Mouse (Mus musculus) heart, embryonic 11.5 days (tissue): ENCODE data around the gene Dgki. TPM values are rescaled to one million over a fixed set of nuclear protein-coding genes. Genes with fewer than 3 reads are reported as not detected.

Source experiments
- ATAC-seq: fragments of 200-750 bp; cut with Nextera tagmentation; replicated peaks from 2 replicates; pipeline ENCODE4 v1.8.0; 2017; ENCODE audit warnings: moderate library complexity; ENCODE audit not compliant: insufficient number of reproducible peaks, low FRiP score, low TSS enrichment
- H3K27ac ChIP-seq: fragments of 300-500 bp; sonication (generic); 2 replicates; pipeline ENCODE4 v1.5.1; 2014; ENCODE audit warnings: mild to moderate bottlenecking, low read depth, low read length
- H3K27me3 ChIP-seq: fragments of 300-500 bp; sonication (generic); 2 replicates; pipeline ENCODE4 v1.6.1; 2014; ENCODE audit warnings: mild to moderate bottlenecking, low read length, mixed read lengths; ENCODE audit not compliant: control insufficient read depth, insufficient read depth
- H3K36me3 ChIP-seq: fragments of 300-500 bp; sonication (generic); 2 replicates; pipeline ENCODE4 v1.6.1; 2014; ENCODE audit warnings: mild to moderate bottlenecking, low read length, moderate library complexity, mixed read lengths; ENCODE audit not compliant: control insufficient read depth, insufficient read depth
- H3K4me1 ChIP-seq: fragments of 300-500 bp; sonication (generic); 2 replicates; pipeline ENCODE4 v1.6.1; 2014; ENCODE audit warnings: low read length; ENCODE audit not compliant: control insufficient read depth, insufficient read depth
- H3K4me2 ChIP-seq: fragments of 300-500 bp; sonication (generic); 2 replicates; pipeline ENCODE4 v1.6.1; 2014; ENCODE audit warnings: mild to moderate bottlenecking, moderate library complexity
- H3K4me3 ChIP-seq: fragments of 300-500 bp; sonication (generic); 2 replicates; pipeline ENCODE4 v1.5.1; 2014; ENCODE audit warnings: low read depth, low read length
- H3K9ac ChIP-seq: fragments of 300-500 bp; sonication (generic); 2 replicates; pipeline ENCODE4 v1.6.1; 2014; ENCODE audit warnings: mild to moderate bottlenecking, low read depth, low read length, moderate library complexity
- H3K9me3 ChIP-seq: fragments of 300-500 bp; sonication (generic); replicated peaks from 2 replicates; pipeline ENCODE4 v1.6.1; 2016; ENCODE audit warnings: low read length; ENCODE audit not compliant: control insufficient read depth
- WGBS: fragments of 180-500 bp; shearing (Covaris S2); extraction: QIAGEN DNeasy Blood & Tissue Kit; methylation state at CpG from one replicate; pipeline ENCODE4 v1.1.7; 2014; ENCODE audit not compliant: insufficient replicate concordance; 5-methylcytosine and 5-hydroxymethylcytosine counted together
- polyA plus RNA-seq: library from polyadenylated mRNA; unstranded; fragments of >200 nt; fragmentation: Nextera tagmentation; extraction: Ambion mirVana; gene quantifications from 2 replicates; pipeline ENCODE4 v1.2.1, GENCODE M21; 2014

Dgki gene
- polyA plus RNA-seq, 1 experiment from 2014 or later: 1.0 TPM

GRCm38 (mm10) chr6:37003235-37003634 lies 296.7 kb downstream of the Dgki start:
- no peak for ATAC-seq
- H3K4me1 ChIP-seq: no peaks in the 10 kb centered on the region

GRCm38 (mm10) chr6:36998942-36999341 lies 301.0 kb downstream of the Dgki start:
- 78% methylated on average over 10 of the region's 10 CpGs for WGBS
- no peak overlapping the region for H3K27ac ChIP-seq
- no peak overlapping the region for H3K4me3 ChIP-seq
- no peaks in the 10 kb centered on the region for H3K27me3 ChIP-seq
- H3K4me1 ChIP-seq: no peaks in the 10 kb centered on the region
- H3K36me3 ChIP-seq: no peaks in the 10 kb centered on the region
- ATAC-seq: no peak
- no peaks in the 10 kb centered on the region for H3K9me3 ChIP-seq
- H3K9ac ChIP-seq: no peak overlapping the region
- no peak overlapping the region for H3K4me2 ChIP-seq

More at GRCm38 (mm10) chr6:37003235-37003634, 296.7 kb downstream of the Dgki start:
- Histone ChIP-seq H3K4me3 (no peak overlapping the region), H3K9me3 (no peaks in the 10 kb centered on the region), H3K36me3 (no peaks in the 10 kb centered on the region), H3K4me2 (no peak overlapping the region), H3K27me3 (no peaks in the 10 kb centered on the region), H3K27ac (no peak overlapping the region), H3K9ac (no peak overlapping the region)
- WGBS: 72% methylated on average over 5 of the region's 5 CpGs

GRCm38 (mm10) chr6:36994329-36994728 lies 305.7 kb downstream of the Dgki start:
- H3K4me1 ChIP-seq: no peaks in the 10 kb centered on the region
- no peaks in the 10 kb centered on the region for H3K9me3 ChIP-seq
- no peaks in the 10 kb centered on the region for H3K27me3 ChIP-seq
- H3K9ac ChIP-seq: no peak overlapping the region
- no peak overlapping the region for H3K4me2 ChIP-seq
- H3K4me3 ChIP-seq: no peak overlapping the region
- 90% methylated on average over 5 of the region's 5 CpGs for WGBS
- ATAC-seq: no peak
- H3K27ac ChIP-seq: no peak overlapping the region
- no peaks in the 10 kb centered on the region for H3K36me3 ChIP-seq

- Histone ChIP-seq H3K4me1 (no peaks in the 10 kb centered on the region), H3K9me3 (no peaks in the 10 kb centered on the region), H3K4me2 (no peak overlapping the region), H3K36me3 (no peaks in the 10 kb centered on the region), H3K27me3 (no peaks in the 10 kb centered on the region), H3K4me3 (no peak overlapping the region), H3K9ac (no peak overlapping the region), H3K27ac (no peak overlapping the region)
- WGBS: 68% methylated on average over 3 of the region's 3 CpGs
- no peak for ATAC-seq
Measured at GRCm38 (mm10) chr6:36990186-36990585, 309.8 kb downstream of the Dgki start.

- Histone ChIP-seq H3K27ac (no peak overlapping the region), H3K36me3 (no peaks in the 10 kb centered on the region), H3K4me3 (no peak overlapping the region), H3K9ac (no peak overlapping the region), H3K4me2 (no peak overlapping the region), H3K4me1 (no peaks in the 10 kb centered on the region), H3K9me3 (no peaks in the 10 kb centered on the region), H3K27me3 (no peaks in the 10 kb centered on the region)
- 86% methylated on average over 3 of the region's 3 CpGs for WGBS
- no peak for ATAC-seq
Measured at GRCm38 (mm10) chr6:36988800-36989199, 311.2 kb downstream of the Dgki start.

- Histone ChIP-seq H3K9ac (no peak overlapping the region), H3K27me3 (no peaks in the 10 kb centered on the region), H3K27ac (no peak overlapping the region), H3K4me1 (no peaks in the 10 kb centered on the region), H3K4me3 (no peak overlapping the region), H3K36me3 (no peaks in the 10 kb centered on the region), H3K9me3 (no peaks in the 10 kb centered on the region), H3K4me2 (no peak overlapping the region)
- 74% methylated on average over 2 of the region's 2 CpGs for WGBS
- no peak for ATAC-seq
Measured at GRCm38 (mm10) chr6:36981646-36982045, 318.3 kb downstream of the Dgki start.

GRCm38 (mm10) chr6:36980475-36980874 lies 319.5 kb downstream of the Dgki start:
- H3K36me3 ChIP-seq: no peaks in the 10 kb centered on the region
- H3K4me1 ChIP-seq: no peaks in the 10 kb centered on the region
- H3K27ac ChIP-seq: no peak overlapping the region
- 72% methylated on average over 5 of the region's 5 CpGs for WGBS
- no peak overlapping the region for H3K9ac ChIP-seq
- no peaks in the 10 kb centered on the region for H3K27me3 ChIP-seq
- no peaks in the 10 kb centered on the region for H3K9me3 ChIP-seq
- H3K4me3 ChIP-seq: no peak overlapping the region
- no peak overlapping the region for H3K4me2 ChIP-seq
- no peak for ATAC-seq

- ATAC-seq: no peak
- H3K27me3 ChIP-seq: no peaks in the 10 kb centered on the region
Measured at GRCm38 (mm10) chr6:36978176-36978575, 321.8 kb downstream of the Dgki start.

GRCm38 (mm10) chr6:36973096-36973495 lies 326.9 kb downstream of the Dgki start:
- Histone ChIP-seq H3K27me3 (no peaks in the 10 kb centered on the region), H3K36me3 (no peaks in the 10 kb centered on the region), H3K4me1 (peaks cover 4% of the 10 kb centered on the region; the same call in 1 of the 2 replicates), H3K4me3 (no peak overlapping the region), H3K27ac (no peak overlapping the region), H3K9me3 (no peaks in the 10 kb centered on the region), H3K9ac (no peak overlapping the region), H3K4me2 (no peak overlapping the region)
- 45% methylated on average over 9 of the region's 9 CpGs for WGBS
- no peak for ATAC-seq

More at GRCm38 (mm10) chr6:36978176-36978575, 321.8 kb downstream of the Dgki start:
- Histone ChIP-seq H3K4me1 (0 out of 2 replicates have a peak, but pooled peaks cover under 1% of the 10 kb centered on the region), H3K4me3 (no peak overlapping the region), H3K36me3 (no peaks in the 10 kb centered on the region), H3K27ac (no peak overlapping the region), H3K9ac (no peak overlapping the region), H3K9me3 (no peaks in the 10 kb centered on the region), H3K4me2 (no peak overlapping the region)
- 79% methylated on average over 1 of the region's 1 CpGs for WGBS
